Mouse (Mus musculus) heart, postnatal 0 days (tissue): Measurements from ENCODE around the gene Vwa8.

ENCODE experiments used
- CTCF ChIP-seq: IDR thresholded peaks from 2 replicates; pipeline ENCODE4 v1.5.1; 2016; ENCODE audit warnings: antibody characterized with exemption, control low read depth, low read depth
- EP300 ChIP-seq: IDR thresholded peaks from 2 replicates; pipeline ENCODE4 v1.6.1; 2016; ENCODE audit warnings: antibody characterized with exemption, low read depth

DNA sequence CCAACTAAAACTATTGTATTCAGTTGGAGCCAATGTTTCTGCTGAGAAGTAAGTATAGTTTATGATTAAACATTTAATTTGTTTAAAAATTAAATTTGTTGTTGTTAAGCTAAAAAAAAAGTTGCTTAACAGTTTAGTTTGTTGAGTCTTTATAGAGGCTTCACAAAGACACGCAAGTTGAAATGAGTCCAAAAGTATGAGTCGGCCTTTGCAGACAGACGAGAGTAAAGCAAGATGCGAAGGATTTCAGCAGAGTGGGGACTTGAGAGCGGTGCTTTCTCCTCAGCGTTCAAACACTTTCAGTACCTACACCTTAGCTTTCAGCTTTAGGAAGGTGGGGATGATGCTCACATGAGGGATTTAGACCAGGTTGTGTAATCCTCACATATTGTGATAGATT is 85.7 kb downstream of the Vwa8 start:
- TF ChIP-seq EP300 (no peak), CTCF (no peak)
